Mouse (Mus musculus): ENCODE results near the gene Gtpbp4. TPM values are rescaled to one million over a fixed set of nuclear protein-coding genes. Genes with fewer than 3 reads are reported as not detected.
"Not testable (repeated sequence)": the region's sequence is repeated elsewhere in the genome, so short reads cannot be mapped to it uniquely, and the experiment has no call there.

Gtpbp4 gene
- polyA plus RNA-seq, 1 experiment from 2014 or later: 89.9 TPM

DNA sequence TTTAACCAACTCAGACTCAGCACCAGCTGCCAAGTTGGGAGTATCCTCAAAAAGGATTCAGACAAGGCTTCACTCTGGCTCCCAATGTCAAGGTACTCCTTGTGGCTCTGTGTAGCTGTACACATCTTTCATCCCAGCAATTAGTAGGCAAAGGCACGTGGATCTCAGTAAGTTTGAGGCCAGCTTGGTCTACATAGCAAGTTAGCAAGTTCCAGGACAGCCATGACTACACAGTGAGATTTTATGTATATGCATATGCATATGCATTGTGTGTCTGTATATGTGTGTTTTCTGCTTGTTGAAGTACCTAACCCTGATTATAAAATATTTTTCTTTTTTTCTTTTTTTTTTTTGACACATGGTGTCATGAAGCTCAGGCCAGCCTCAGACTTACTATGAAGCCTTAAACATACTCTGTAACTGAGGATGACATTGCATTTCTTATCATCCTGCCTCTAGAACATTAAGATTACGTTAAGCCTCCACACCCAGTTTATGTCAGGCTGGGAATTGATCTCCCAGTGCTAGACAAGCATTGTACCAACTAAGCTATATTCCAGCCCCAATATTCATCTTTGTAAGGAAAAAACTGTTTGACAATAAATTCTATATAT, 23.2 kb upstream of the Gtpbp4 start:
- Histone ChIP-seq H3K9ac (replicated peaks) (no peak overlapping the region), H3K9me3 (no peaks in the 10 kb centered on the region), H3K36me3 (no peaks in the 10 kb centered on the region), H3K27me3 (no peaks in the 10 kb centered on the region), H3K27ac (no peak overlapping the region), H3K4me1 (replicated peaks) (peaks cover 5% of the 10 kb centered on the region; the same call in 1 of the 2 replicates), H3K4me3 (replicated peaks) (no peak overlapping the region), H3K4me2 (no peak overlapping the region)
- no peak for ATAC-seq (ENCODE audit: insufficient number of reproducible peaks, insufficient read depth, low FRiP score, low TSS enrichment, low read depth)
- 74% methylated on average over 2 of the region's 2 CpGs for WGBS

DNA sequence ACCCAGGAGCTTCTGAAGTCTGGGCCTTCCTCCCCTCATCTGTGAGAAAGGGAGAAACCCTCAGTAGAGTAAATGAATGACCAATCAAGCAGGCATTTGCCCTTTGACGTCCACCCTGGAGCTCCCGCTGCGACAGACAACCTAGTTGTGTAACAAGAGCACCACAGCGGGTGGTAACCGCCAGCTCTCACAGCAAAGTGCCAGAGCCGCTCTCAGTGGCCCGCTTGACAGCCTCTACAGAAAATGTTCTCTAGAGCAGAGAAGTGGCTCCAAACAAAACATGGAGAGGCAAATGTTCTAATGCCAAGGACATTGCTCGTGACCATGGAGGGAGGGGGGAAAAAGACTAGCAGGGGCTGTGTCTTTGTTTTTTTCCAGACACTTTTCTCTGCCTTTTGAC, 21.3 kb upstream of the Gtpbp4 start:
- no peaks in the 10 kb centered on the region for H3K9me3 ChIP-seq
- H3K27me3 ChIP-seq: no peaks in the 10 kb centered on the region
- H3K27ac ChIP-seq: no peak overlapping the region
- no peak overlapping the region for H3K4me3 ChIP-seq (replicated peaks)
- H3K36me3 ChIP-seq: no peaks in the 10 kb centered on the region
- H3K4me2 ChIP-seq: no peak overlapping the region
- no peak overlapping the region for H3K9ac ChIP-seq (replicated peaks)
- peaks cover 5% of the 10 kb centered on the region; the same call in 1 of the 2 replicates for H3K4me1 ChIP-seq (replicated peaks)
- no peak for ATAC-seq (ENCODE audit: insufficient number of reproducible peaks, insufficient read depth, low FRiP score, low TSS enrichment, low read depth)
- WGBS: 8% methylated on average over 8 of the region's 8 CpGs

DNA sequence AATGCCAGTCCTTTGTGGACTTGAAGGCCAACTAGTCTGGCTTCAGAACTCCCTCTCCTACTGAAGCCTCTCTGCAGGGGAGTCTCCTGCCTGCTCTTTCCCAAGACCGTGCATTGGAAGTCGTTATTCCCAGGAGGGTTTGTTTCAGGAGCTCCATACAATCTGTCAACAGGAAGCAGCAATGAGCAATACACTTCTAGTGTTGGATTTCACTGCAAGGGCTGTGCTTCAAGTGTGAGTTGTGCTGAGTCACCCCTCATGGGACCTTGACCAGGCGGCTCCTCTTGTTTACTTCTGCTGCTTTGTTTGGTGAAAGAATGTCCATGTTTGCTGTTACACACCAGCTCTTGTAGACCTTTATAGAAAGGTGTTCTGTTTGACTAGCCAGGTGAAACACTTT, 18.5 kb upstream of the Gtpbp4 start:
- H3K4me1 ChIP-seq (replicated peaks): peaks cover 5% of the 10 kb centered on the region; the same call in 1 of the 2 replicates
- H3K4me3 ChIP-seq (replicated peaks): no peak overlapping the region
- no peaks in the 10 kb centered on the region for H3K36me3 ChIP-seq
- no peak overlapping the region for H3K4me2 ChIP-seq
- H3K27ac ChIP-seq: no peak overlapping the region
- H3K9me3 ChIP-seq: no peaks in the 10 kb centered on the region
- no peaks in the 10 kb centered on the region for H3K27me3 ChIP-seq
- no peak for ATAC-seq (ENCODE audit: insufficient number of reproducible peaks, insufficient read depth, low FRiP score, low TSS enrichment, low read depth)
- H3K9ac ChIP-seq (replicated peaks): no peak overlapping the region
- WGBS: 27% methylated on average over 3 of the region's 3 CpGs

DNA sequence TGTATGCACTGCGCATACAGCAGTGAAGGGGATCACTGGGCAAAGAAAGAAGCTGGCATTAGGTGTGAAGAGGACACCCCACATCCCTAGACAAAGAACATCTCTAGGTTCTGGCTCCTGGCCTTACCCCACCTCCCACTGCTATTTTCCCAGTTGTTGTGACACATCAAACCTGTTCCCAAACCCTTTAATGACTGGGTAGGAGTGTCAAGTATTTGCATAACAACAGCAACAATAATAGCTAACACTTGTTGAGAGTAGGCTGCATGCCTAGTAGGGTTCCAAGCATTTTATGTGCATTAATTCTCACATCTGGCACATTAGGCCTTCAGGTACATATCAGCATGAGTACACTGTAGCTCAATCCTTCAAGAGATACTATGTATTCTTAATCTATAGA, 17.6 kb upstream of the Gtpbp4 start:
- 68% methylated on average over 1 of the region's 1 CpGs for WGBS
- no peak for ATAC-seq (ENCODE audit: insufficient number of reproducible peaks, insufficient read depth, low FRiP score, low TSS enrichment, low read depth)
- Histone ChIP-seq H3K4me3 (replicated peaks) (no peak overlapping the region), H3K27me3 (no peaks in the 10 kb centered on the region), H3K36me3 (no peaks in the 10 kb centered on the region), H3K9ac (replicated peaks) (no peak overlapping the region), H3K27ac (no peak overlapping the region), H3K4me2 (no peak overlapping the region), H3K4me1 (replicated peaks) (peaks cover 5% of the 10 kb centered on the region; the same call in 1 of the 2 replicates), H3K9me3 (no peaks in the 10 kb centered on the region)

DNA sequence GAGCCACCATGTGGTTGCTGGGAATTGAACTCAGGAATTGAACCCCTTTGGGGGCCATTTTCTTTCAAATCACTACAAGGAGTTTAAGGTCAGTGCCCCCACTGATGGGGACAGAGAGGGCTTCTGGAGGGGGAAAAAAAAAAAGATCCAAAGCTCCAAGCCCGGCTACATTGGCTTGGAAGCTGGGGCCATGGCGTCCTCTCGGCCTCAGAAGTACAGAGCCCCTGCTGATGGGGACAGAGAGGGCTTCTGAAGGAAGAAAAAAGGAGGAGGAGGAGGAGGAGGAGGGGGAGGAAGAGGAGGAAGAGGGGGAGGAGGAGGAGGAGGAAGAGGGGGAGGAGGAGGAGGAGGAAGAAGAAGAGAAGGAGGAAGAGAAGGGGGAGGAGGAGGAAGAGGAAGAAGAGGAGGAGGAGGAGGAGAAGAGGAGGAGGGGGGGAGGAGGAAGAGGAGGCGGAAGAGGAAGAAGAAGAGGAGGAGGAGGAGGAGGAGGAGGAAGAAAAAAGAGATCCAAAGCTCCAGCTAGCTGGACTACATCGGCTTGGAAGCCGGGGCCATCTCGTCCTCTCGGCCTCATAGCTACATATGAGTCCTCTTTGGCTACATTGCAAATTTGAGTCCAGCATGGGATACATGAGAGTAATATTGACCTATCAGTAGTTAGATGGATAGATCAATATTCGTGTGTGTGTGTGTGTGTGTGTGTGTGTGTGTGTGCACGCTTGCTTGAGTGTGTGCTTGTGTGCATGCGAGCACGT, 15.9 kb upstream of the Gtpbp4 start:
- H3K36me3 ChIP-seq: no peaks in the 10 kb centered on the region
- H3K27ac ChIP-seq: no peak overlapping the region
- no peak overlapping the region for H3K4me2 ChIP-seq
- H3K9me3 ChIP-seq: no peaks in the 10 kb centered on the region
- no peak overlapping the region for H3K4me3 ChIP-seq (replicated peaks)
- no peak; the same call in 1 of the 2 replicates for ATAC-seq (ENCODE audit: insufficient number of reproducible peaks, insufficient read depth, low FRiP score, low TSS enrichment, low read depth)
- no peak overlapping the region for H3K9ac ChIP-seq (replicated peaks)
- no peaks in the 10 kb centered on the region for H3K4me1 ChIP-seq (replicated peaks)
- no peaks in the 10 kb centered on the region for H3K27me3 ChIP-seq
- 50% methylated on average over 12 of the region's 12 CpGs for WGBS

DNA sequence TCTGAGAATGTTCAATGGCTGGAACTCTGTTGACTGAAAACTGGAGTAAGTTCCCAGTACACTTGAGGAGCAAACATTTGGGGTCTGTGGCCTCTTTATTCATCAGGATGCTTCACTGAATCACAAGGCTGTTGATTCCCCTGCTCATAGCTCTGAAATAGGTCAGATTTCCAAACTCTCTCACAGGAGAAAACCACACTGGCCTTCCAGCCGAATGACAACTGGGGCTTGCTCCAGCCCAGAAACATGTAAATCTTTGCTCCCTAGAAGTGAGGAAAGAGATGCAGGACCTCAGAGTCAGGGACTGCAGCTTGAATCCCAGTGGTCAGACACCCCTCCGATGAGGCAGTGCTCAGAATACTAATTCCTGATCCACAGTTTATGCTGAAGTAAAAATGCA, 7.4 kb upstream of the Gtpbp4 start:
- no peak for ATAC-seq (ENCODE audit: insufficient number of reproducible peaks, insufficient read depth, low FRiP score, low TSS enrichment, low read depth)
- no peaks in the 10 kb centered on the region for H3K9me3 ChIP-seq
- no peak overlapping the region for H3K27ac ChIP-seq
- H3K4me2 ChIP-seq: no peak overlapping the region
- 75% methylated on average over 2 of the region's 2 CpGs for WGBS
- no peaks in the 10 kb centered on the region for H3K4me1 ChIP-seq (replicated peaks)
- H3K9ac ChIP-seq (replicated peaks): no peak overlapping the region
- H3K36me3 ChIP-seq: no peaks in the 10 kb centered on the region
- no peaks in the 10 kb centered on the region for H3K27me3 ChIP-seq
- no peak overlapping the region for H3K4me3 ChIP-seq (replicated peaks)

DNA sequence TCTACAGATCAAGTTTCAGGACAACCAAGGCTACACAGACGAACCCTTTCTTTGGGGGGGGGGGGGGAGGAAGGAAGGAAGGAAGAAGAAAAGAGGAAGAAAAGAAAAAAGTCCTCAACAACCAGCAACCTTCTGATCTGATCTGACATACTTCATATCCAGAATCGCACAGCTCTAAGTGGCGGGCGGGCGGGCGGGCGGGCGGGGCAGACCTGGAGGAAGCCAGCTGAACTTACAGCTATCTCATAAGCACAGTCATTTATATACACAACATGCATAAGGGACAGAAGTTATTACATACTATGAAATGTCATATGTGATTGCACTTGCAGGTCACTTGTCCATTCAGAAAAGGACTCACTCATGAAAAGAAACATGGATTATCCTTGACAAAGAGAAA, 3.6 kb upstream of the Gtpbp4 start:
- H3K4me1 ChIP-seq (replicated peaks): peaks cover 7% of the 10 kb centered on the region
- H3K27ac ChIP-seq: no peak overlapping the region
- H3K27me3 ChIP-seq: no peaks in the 10 kb centered on the region
- no peak for ATAC-seq (ENCODE audit: insufficient number of reproducible peaks, insufficient read depth, low FRiP score, low TSS enrichment, low read depth)
- H3K9ac ChIP-seq (replicated peaks): no peak overlapping the region
- no peaks in the 10 kb centered on the region for H3K36me3 ChIP-seq
- no peak overlapping the region for H3K4me3 ChIP-seq (replicated peaks)
- no peaks in the 10 kb centered on the region for H3K9me3 ChIP-seq
- no peak overlapping the region for H3K4me2 ChIP-seq
- 79% methylated on average over 8 of the region's 8 CpGs for WGBS

DNA sequence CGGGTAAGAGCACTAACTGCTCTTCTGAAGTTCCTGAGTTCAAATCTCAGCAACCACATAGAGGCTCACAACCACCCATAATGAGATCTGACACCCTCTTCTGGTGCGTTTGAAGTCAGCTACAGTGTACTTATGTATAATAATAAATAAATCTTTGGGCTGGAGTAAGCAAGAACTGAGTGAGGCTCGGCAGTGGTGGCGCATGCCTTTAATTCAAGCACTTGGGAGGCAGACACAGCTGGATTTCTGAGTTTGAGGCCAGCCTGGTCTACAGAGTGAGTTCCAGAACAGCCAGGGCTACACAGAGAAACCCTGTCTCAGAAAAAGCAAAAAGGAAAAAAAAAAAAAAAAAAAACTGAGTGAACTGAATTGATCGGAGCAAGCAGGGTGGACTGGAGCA, 1.3 kb upstream of the Gtpbp4 start:
- not testable (repeated sequence) for H3K9me3 ChIP-seq; H3K4me2 ChIP-seq; H3K27ac ChIP-seq; H3K9ac ChIP-seq (replicated peaks); H3K4me3 ChIP-seq (replicated peaks); H3K36me3 ChIP-seq; H3K27me3 ChIP-seq; ATAC-seq (ENCODE audit: insufficient number of reproducible peaks, insufficient read depth, low FRiP score, low TSS enrichment, low read depth)
- peaks cover 12% of the 10 kb centered on the region for H3K4me1 ChIP-seq (replicated peaks)
- 86% methylated on average over 5 of the region's 5 CpGs for WGBS

DNA sequence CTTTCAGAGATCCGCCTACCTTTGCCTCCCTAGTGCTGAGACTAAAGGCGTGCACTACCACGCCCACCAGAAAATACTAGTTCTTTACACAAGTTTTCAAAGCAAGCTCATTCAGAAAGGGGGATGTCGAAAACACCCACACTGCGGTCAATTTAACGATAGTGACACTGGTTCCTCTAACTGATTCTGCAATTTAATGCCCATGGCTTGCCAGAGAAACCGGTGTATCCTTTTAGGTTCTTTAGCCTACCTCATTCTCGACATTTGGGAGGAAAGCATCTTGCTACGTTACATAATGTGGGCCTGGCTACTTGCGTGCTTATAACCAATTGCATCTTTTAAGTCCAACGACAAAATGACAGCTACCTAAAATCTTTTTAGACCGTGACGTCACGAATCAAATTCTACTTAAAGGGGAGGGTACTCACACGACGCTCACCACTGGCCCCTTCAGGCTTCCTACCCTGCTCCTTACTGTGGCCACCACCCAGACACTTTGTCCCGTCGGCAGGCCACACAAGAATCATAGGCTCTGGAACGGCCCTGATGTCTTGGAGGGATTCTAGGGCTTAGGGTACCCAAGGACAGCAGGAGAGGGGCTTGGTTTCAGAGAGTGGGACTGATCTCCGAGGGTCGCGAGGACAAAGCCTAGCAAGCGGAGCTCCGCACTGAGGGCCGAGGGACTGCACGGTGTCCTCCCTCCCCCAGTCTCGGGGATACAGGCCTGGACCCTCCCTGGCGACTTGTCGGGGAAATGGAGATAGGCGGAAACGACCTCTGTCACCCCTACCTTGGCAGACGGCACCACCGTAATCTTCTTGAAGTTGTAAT, 509 bp downstream of the Gtpbp4 start:
- Histone ChIP-seq H3K9ac (replicated peaks) (peak overlapping the region; percentile 75), H3K27me3 (no peaks in the 10 kb centered on the region), H3K36me3 (peaks cover 14% of the 10 kb centered on the region), H3K27ac (peak overlapping the region; percentile 50), H3K4me3 (replicated peaks) (peak overlapping the region; percentile 95), H3K4me2 (peak overlapping the region; percentile 90), H3K4me1 (replicated peaks) (peaks cover 12% of the 10 kb centered on the region), H3K9me3 (no peaks in the 10 kb centered on the region)
- peak; percentile 79 for ATAC-seq (ENCODE audit: insufficient number of reproducible peaks, insufficient read depth, low FRiP score, low TSS enrichment, low read depth)
- WGBS: 4% methylated on average over 33 of the region's 33 CpGs

DNA sequence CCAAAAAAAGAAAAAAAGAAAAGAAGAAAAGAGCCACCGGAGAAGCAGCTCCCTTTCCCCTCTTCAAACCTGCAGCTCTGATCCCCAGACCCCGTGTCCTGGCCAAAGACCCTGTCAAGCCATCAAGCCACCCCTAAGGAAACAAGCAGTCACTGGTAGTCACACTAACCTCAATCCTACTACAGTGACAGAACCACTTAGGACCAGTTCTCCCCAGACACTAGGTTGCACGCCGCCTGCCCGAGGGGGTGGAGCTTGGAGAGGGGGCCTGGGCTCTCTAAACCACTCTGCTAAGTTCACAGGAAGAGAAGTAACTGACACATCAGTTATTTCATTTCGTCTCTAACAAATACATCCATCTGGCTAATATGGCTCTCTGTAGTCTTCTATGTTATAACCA, 3.7 kb downstream of the Gtpbp4 start:
- Histone ChIP-seq H3K4me1 (replicated peaks) (peaks cover 12% of the 10 kb centered on the region), H3K36me3 (peaks cover 44% of the 10 kb centered on the region), H3K27me3 (no peaks in the 10 kb centered on the region), H3K9ac (replicated peaks) (no peak overlapping the region), H3K9me3 (no peaks in the 10 kb centered on the region), H3K4me3 (replicated peaks) (no peak overlapping the region), H3K4me2 (no peak overlapping the region), H3K27ac (no peak overlapping the region)
- ATAC-seq (ENCODE audit: insufficient number of reproducible peaks, insufficient read depth, low FRiP score, low TSS enrichment, low read depth): no peak
- 94% methylated on average over 6 of the region's 6 CpGs for WGBS

DNA sequence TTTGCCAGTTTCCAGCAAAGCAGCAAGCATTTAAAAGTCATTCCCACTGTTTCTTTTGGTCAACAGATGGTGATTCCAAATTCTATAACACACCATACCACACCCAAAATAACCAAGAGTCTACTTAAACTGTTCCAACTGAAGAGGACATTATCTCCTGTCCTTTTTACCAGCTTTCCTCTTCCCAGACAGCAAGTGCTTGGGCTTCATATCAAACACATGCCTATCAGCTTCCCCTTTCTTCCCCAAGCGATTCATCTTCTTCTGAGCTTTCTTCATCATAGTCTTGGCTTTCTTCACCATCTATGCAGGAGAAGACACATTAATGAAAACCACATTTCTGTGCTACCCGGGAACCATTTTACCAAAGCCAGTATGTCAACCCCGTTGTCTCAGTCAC, 22.9 kb downstream of the Gtpbp4 start:
- no peak for ATAC-seq (ENCODE audit: insufficient number of reproducible peaks, insufficient read depth, low FRiP score, low TSS enrichment, low read depth)
- Histone ChIP-seq H3K4me1 (replicated peaks) (no peaks in the 10 kb centered on the region), H3K36me3 (peaks cover 91% of the 10 kb centered on the region), H3K27ac (no peak overlapping the region), H3K9ac (replicated peaks) (no peak overlapping the region), H3K4me2 (no peak overlapping the region), H3K9me3 (no peaks in the 10 kb centered on the region), H3K4me3 (replicated peaks) (no peak overlapping the region), H3K27me3 (no peaks in the 10 kb centered on the region)
- 94% methylated on average over 3 of the region's 3 CpGs for WGBS

All from limb, embryonic 12.5 days (tissue).